Mouse (Mus musculus) hindbrain, embryonic 16.5 days (tissue): ENCODE data around the gene Gm10309. TPM values are rescaled to one million over a fixed set of nuclear protein-coding genes. Genes with fewer than 3 reads are reported as not detected.
A peak's percentile ranks its signal among the peaks of the same experiment; 100 is the strongest.

Source experiments
- ATAC-seq: fragments of 200-750 bp; cut with Nextera tagmentation; 2 replicates; pipeline ENCODE4 v1.8.0; 2017; ENCODE audit warnings: moderate TSS enrichment, moderate library complexity
- H3K27ac ChIP-seq: fragments of 300-500 bp; sonication (generic); 2 replicates; pipeline ENCODE4 v1.5.1; 2014; ENCODE audit warnings: low read depth, mild to moderate bottlenecking, control low read depth, low read length, moderate library complexity
- H3K27me3 ChIP-seq: fragments of 300-500 bp; sonication (generic); replicated peaks from 2 replicates; pipeline ENCODE4 v1.6.1; 2014; ENCODE audit warnings: low read length; ENCODE audit not compliant: control insufficient read depth, insufficient read depth
- H3K36me3 ChIP-seq: fragments of 300-500 bp; sonication (generic); 2 replicates; pipeline ENCODE4 v1.6.1; 2014; ENCODE audit warnings: mild to moderate bottlenecking, low read length, moderate library complexity, mixed read lengths; ENCODE audit not compliant: control insufficient read depth, insufficient read depth
- H3K4me1 ChIP-seq: fragments of 300-500 bp; sonication (generic); 2 replicates; pipeline ENCODE4 v1.6.1; 2014; ENCODE audit warnings: low read depth, low read length; ENCODE audit not compliant: control insufficient read depth, insufficient read depth
- H3K4me2 ChIP-seq: fragments of 300-500 bp; sonication (generic); 2 replicates; pipeline ENCODE4 v1.6.1; 2014; ENCODE audit warnings: mild to moderate bottlenecking, low read length, control low read depth, moderate library complexity
- H3K4me3 ChIP-seq: fragments of 300-500 bp; sonication (generic); 2 replicates; pipeline ENCODE4 v1.5.1; 2014; ENCODE audit warnings: mild to moderate bottlenecking, low read length, control low read depth, moderate library complexity
- H3K9ac ChIP-seq: fragments of 300-500 bp; sonication (generic); 2 replicates; pipeline ENCODE4 v1.6.1; 2014; ENCODE audit warnings: low read depth, mild to moderate bottlenecking, control low read depth, low read length, moderate library complexity
- H3K9me3 ChIP-seq: fragments of 300-500 bp; sonication (generic); 2 replicates; pipeline ENCODE4 v1.6.1; 2014; ENCODE audit warnings: mild to moderate bottlenecking, low read length, moderate library complexity; ENCODE audit not compliant: control insufficient read depth
- WGBS: fragments of 180-500 bp; shearing (Covaris S2); extraction: QIAGEN DNeasy Blood & Tissue Kit; methylation state at CpG from one replicate; pipeline ENCODE4 v1.1.7; 2014; 5-methylcytosine and 5-hydroxymethylcytosine counted together
- polyA plus RNA-seq: library from polyadenylated mRNA; unstranded; fragments of >200 nt; fragmentation: Nextera tagmentation; extraction: Ambion mirVana; gene quantifications from 2 replicates; pipeline ENCODE4 v1.2.1, GENCODE M21; 2015

Gm10309 gene
- polyA plus RNA-seq, 1 experiment from 2014 or later: 0.36 TPM

GRCm38 (mm10) chr17:86460645-86461430 lies 44.2 kb downstream of the Gm10309 start:
- Histone ChIP-seq H3K4me1 (peaks cover 19% of the 10 kb centered on the region), H3K9ac (no peak overlapping the region), H3K4me2 (no peak overlapping the region), H3K36me3 (no peaks in the 10 kb centered on the region), H3K9me3 (no peaks in the 10 kb centered on the region), H3K27me3 (no peaks in the 10 kb centered on the region), H3K4me3 (no peak overlapping the region), H3K27ac (peak overlapping the region; percentile 62)
- 59% methylated on average over 17 of the region's 17 CpGs for WGBS
- no peak for ATAC-seq

GRCm38 (mm10) chr17:86458302-86458980 lies 46.6 kb downstream of the Gm10309 start:
- H3K9ac ChIP-seq: no peak overlapping the region
- ATAC-seq: no peak

GRCm38 (mm10) chr17:86456512-86456911 lies 48.5 kb downstream of the Gm10309 start:
- H3K4me2 ChIP-seq: no peak overlapping the region
- WGBS: 61% methylated on average over 6 of the region's 6 CpGs
- H3K4me3 ChIP-seq: no peak overlapping the region
- H3K9ac ChIP-seq: no peak overlapping the region
- no peak for ATAC-seq
- no peaks in the 10 kb centered on the region for H3K27me3 ChIP-seq
- peaks cover 11% of the 10 kb centered on the region for H3K4me1 ChIP-seq
- no peaks in the 10 kb centered on the region for H3K9me3 ChIP-seq
- no peak overlapping the region for H3K27ac ChIP-seq
- no peaks in the 10 kb centered on the region for H3K36me3 ChIP-seq

More at GRCm38 (mm10) chr17:86458302-86458980, 46.6 kb downstream of the Gm10309 start:
- Histone ChIP-seq H3K4me2 (no peak overlapping the region), H3K36me3 (no peaks in the 10 kb centered on the region), H3K27ac (no peak overlapping the region), H3K4me1 (peaks cover 11% of the 10 kb centered on the region), H3K9me3 (no peaks in the 10 kb centered on the region), H3K4me3 (no peak overlapping the region), H3K27me3 (no peaks in the 10 kb centered on the region)
- WGBS: 78% methylated on average over 11 of the region's 11 CpGs

GRCm38 (mm10) chr17:86454351-86454706 lies 50.7 kb downstream of the Gm10309 start:
- Histone ChIP-seq H3K4me1 (no peaks in the 10 kb centered on the region), H3K36me3 (no peaks in the 10 kb centered on the region), H3K4me2 (no peak overlapping the region), H3K9me3 (no peaks in the 10 kb centered on the region), H3K27me3 (no peaks in the 10 kb centered on the region), H3K9ac (no peak overlapping the region), H3K4me3 (no peak overlapping the region), H3K27ac (no peak overlapping the region)
- WGBS: 78% methylated on average over 3 of the region's 3 CpGs
- ATAC-seq: no peak

- Histone ChIP-seq H3K9me3 (no peaks in the 10 kb centered on the region), H3K9ac (no peak overlapping the region), H3K4me1 (no peaks in the 10 kb centered on the region), H3K27me3 (no peaks in the 10 kb centered on the region), H3K27ac (no peak overlapping the region), H3K36me3 (no peaks in the 10 kb centered on the region), H3K4me2 (no peak overlapping the region), H3K4me3 (no peak overlapping the region)
- WGBS: 87% methylated on average over 14 of the region's 14 CpGs
- ATAC-seq: no peak
Observed at GRCm38 (mm10) chr17:86453673-86454350, 51.2 kb downstream of the Gm10309 start.

GRCm38 (mm10) chr17:86452934-86453333 lies 52.1 kb downstream of the Gm10309 start:
- Histone ChIP-seq H3K36me3 (no peaks in the 10 kb centered on the region), H3K27me3 (no peaks in the 10 kb centered on the region), H3K4me1 (no peaks in the 10 kb centered on the region), H3K9ac (no peak overlapping the region), H3K9me3 (no peaks in the 10 kb centered on the region), H3K27ac (no peak overlapping the region), H3K4me3 (no peak overlapping the region), H3K4me2 (no peak overlapping the region)
- ATAC-seq: no peak
- WGBS: 90% methylated on average over 4 of the region's 4 CpGs

Other genes with a start within 250 kb of the Gm10309 start
- gene Epas1, start 248.5 kb upstream of the Gm10309 start, polyA plus RNA-seq: 5.7 and 8.4 TPM in 2 replicates